Mouse (Mus musculus): ENCODE measurements around the gene Gria4. TPM values are rescaled to one million over a fixed set of nuclear protein-coding genes. Genes with fewer than 3 reads are reported as not detected.

Gene Gria4
- total and polyA plus RNA-seq, 3 experiments, result under 0.01 TPM; not detected in 2

GRCm38 (mm10) chr9:4615286-4615685, 180.7 kb downstream of the Gria4 start:
- no peaks in the 10 kb centered on the region for H3K27me3 ChIP-seq (ENCODE audit: insufficient read depth, low read length)
- no peaks in the 10 kb centered on the region for H3K4me1 ChIP-seq (ENCODE audit: insufficient read depth, low read depth, low read length)
- H3K36me3 ChIP-seq (replicated peaks), result no peaks in the 10 kb centered on the region
- H3K4me3 ChIP-seq (ENCODE audit: low read depth, low read length), result no peak overlapping the region
- H3K9me3 ChIP-seq (replicated peaks), result no peaks in the 10 kb centered on the region
- ATAC-seq (ENCODE audit: extremely low read depth, insufficient number of reproducible peaks, low FRiP score, poor library complexity, severe bottlenecking), result no peak
- no peak for TF ChIP-seq GATA2 (IDR thresholded peaks at IDR 0.05; ENCODE audit: borderline replicate concordance, low read depth, low read length)
- no peak for TF ChIP-seq GATA1 (IDR thresholded peaks at IDR 0.05; ENCODE audit: borderline replicate concordance, low read length)
- TF ChIP-seq TAL1 (conservative IDR thresholded peaks at IDR 0.05; ENCODE audit: low read depth, low read length), result no peak
- no peak for TF ChIP-seq POLR2AphosphoS5 (IDR thresholded peaks at IDR 0.05; ENCODE audit: insufficient replicate concordance, low read depth, low read length)
- TF ChIP-seq CTCF (IDR thresholded peaks at IDR 0.05; ENCODE audit: low read depth, low read length), result no peak
- no peak for DNase-seq (ENCODE audit: low spot score)

- no peaks in the 10 kb centered on the region for H3K9me3 ChIP-seq (replicated peaks)
- TF ChIP-seq TAL1 (conservative IDR thresholded peaks at IDR 0.05; ENCODE audit: low read depth, low read length), result no peak
- TF ChIP-seq CTCF (IDR thresholded peaks at IDR 0.05; ENCODE audit: low read depth, low read length), result no peak
- TF ChIP-seq GATA1 (IDR thresholded peaks at IDR 0.05; ENCODE audit: borderline replicate concordance, low read length), result no peak
- no peak for TF ChIP-seq GATA2 (IDR thresholded peaks at IDR 0.05; ENCODE audit: borderline replicate concordance, low read depth, low read length)
- no peak for TF ChIP-seq POLR2AphosphoS5 (IDR thresholded peaks at IDR 0.05; ENCODE audit: insufficient replicate concordance, low read depth, low read length)
- DNase-seq (ENCODE audit: low spot score), result no peak
- no peaks in the 10 kb centered on the region for H3K27me3 ChIP-seq (ENCODE audit: insufficient read depth, low read length)
- H3K4me1 ChIP-seq (ENCODE audit: insufficient read depth, low read depth, low read length), result no peaks in the 10 kb centered on the region
- no peaks in the 10 kb centered on the region for H3K36me3 ChIP-seq (replicated peaks)
- no peak for ATAC-seq (ENCODE audit: extremely low read depth, insufficient number of reproducible peaks, low FRiP score, poor library complexity, severe bottlenecking)
- no peak overlapping the region for H3K4me3 ChIP-seq (ENCODE audit: low read depth, low read length)
These were observed 190.7 kb downstream of the Gria4 start for GRCm38 (mm10) chr9:4605354-4605753.

GRCm38 (mm10) chr9:4604236-4604635, 191.8 kb downstream of the Gria4 start:
- Histone ChIP-seq H3K36me3 (replicated peaks) (no peaks in the 10 kb centered on the region), H3K4me3 (ENCODE audit: low read depth, low read length) (no peak overlapping the region), H3K4me1 (ENCODE audit: insufficient read depth, low read depth, low read length) (no peaks in the 10 kb centered on the region), H3K27me3 (ENCODE audit: insufficient read depth, low read length) (no peaks in the 10 kb centered on the region), H3K9me3 (replicated peaks) (no peaks in the 10 kb centered on the region)
- no peak for ATAC-seq (ENCODE audit: extremely low read depth, insufficient number of reproducible peaks, low FRiP score, poor library complexity, severe bottlenecking)
- TF ChIP-seq TAL1 (conservative IDR thresholded peaks at IDR 0.05; ENCODE audit: low read depth, low read length) (no peak), CTCF (IDR thresholded peaks at IDR 0.05; ENCODE audit: low read depth, low read length) (no peak), POLR2AphosphoS5 (IDR thresholded peaks at IDR 0.05; ENCODE audit: insufficient replicate concordance, low read depth, low read length) (no peak), GATA2 (IDR thresholded peaks at IDR 0.05; ENCODE audit: borderline replicate concordance, low read depth, low read length) (no peak), GATA1 (IDR thresholded peaks at IDR 0.05; ENCODE audit: borderline replicate concordance, low read length) (no peak)
- DNase-seq (ENCODE audit: low spot score), result no peak

GRCm38 (mm10) chr9:4601788-4602187, 194.2 kb downstream of the Gria4 start:
- no peaks in the 10 kb centered on the region for H3K9me3 ChIP-seq (replicated peaks)

GRCm38 (mm10) chr9:4573596-4573995, 222.4 kb downstream of the Gria4 start:
- Histone ChIP-seq H3K4me3 (ENCODE audit: low read depth, low read length) (no peak overlapping the region), H3K36me3 (replicated peaks) (no peaks in the 10 kb centered on the region), H3K4me1 (ENCODE audit: insufficient read depth, low read depth, low read length) (no peaks in the 10 kb centered on the region), H3K9me3 (replicated peaks) (no peaks in the 10 kb centered on the region), H3K27me3 (ENCODE audit: insufficient read depth, low read length) (no peaks in the 10 kb centered on the region)
- DNase-seq (ENCODE audit: low spot score), result no peak
- TF ChIP-seq GATA1 (IDR thresholded peaks at IDR 0.05; ENCODE audit: borderline replicate concordance, low read length), result no peak
- no peak for TF ChIP-seq GATA2 (IDR thresholded peaks at IDR 0.05; ENCODE audit: borderline replicate concordance, low read depth, low read length)
- no peak for TF ChIP-seq CTCF (IDR thresholded peaks at IDR 0.05; ENCODE audit: low read depth, low read length)
- TF ChIP-seq TAL1 (conservative IDR thresholded peaks at IDR 0.05; ENCODE audit: low read depth, low read length), result no peak
- ATAC-seq (ENCODE audit: extremely low read depth, insufficient number of reproducible peaks, low FRiP score, poor library complexity, severe bottlenecking), result no peak

More at GRCm38 (mm10) chr9:4601788-4602187, 194.2 kb downstream of the Gria4 start:
- Histone ChIP-seq H3K4me3 (ENCODE audit: low read depth, low read length) (no peak overlapping the region), H3K27me3 (ENCODE audit: insufficient read depth, low read length) (no peaks in the 10 kb centered on the region), H3K36me3 (replicated peaks) (no peaks in the 10 kb centered on the region), H3K4me1 (ENCODE audit: insufficient read depth, low read depth, low read length) (no peaks in the 10 kb centered on the region)
- DNase-seq (ENCODE audit: low spot score) (no peak), ATAC-seq (ENCODE audit: extremely low read depth, insufficient number of reproducible peaks, low FRiP score, poor library complexity, severe bottlenecking) (no peak)
- TF ChIP-seq POLR2AphosphoS5 (IDR thresholded peaks at IDR 0.05; ENCODE audit: insufficient replicate concordance, low read depth, low read length) (no peak), GATA2 (IDR thresholded peaks at IDR 0.05; ENCODE audit: borderline replicate concordance, low read depth, low read length) (no peak), CTCF (IDR thresholded peaks at IDR 0.05; ENCODE audit: low read depth, low read length) (no peak), TAL1 (conservative IDR thresholded peaks at IDR 0.05; ENCODE audit: low read depth, low read length) (no peak), GATA1 (IDR thresholded peaks at IDR 0.05; ENCODE audit: borderline replicate concordance, low read length) (no peak)

GRCm38 (mm10) chr9:4555415-4555959, 240.5 kb downstream of the Gria4 start:
- DNase-seq (ENCODE audit: low spot score), result no peak
- TF ChIP-seq GATA2 (IDR thresholded peaks at IDR 0.05; ENCODE audit: borderline replicate concordance, low read depth, low read length), result no peak
- no peak for TF ChIP-seq TAL1 (conservative IDR thresholded peaks at IDR 0.05; ENCODE audit: low read depth, low read length)
- TF ChIP-seq CTCF (IDR thresholded peaks at IDR 0.05; ENCODE audit: low read depth, low read length), result no peak
- no peak for TF ChIP-seq GATA1 (IDR thresholded peaks at IDR 0.05; ENCODE audit: borderline replicate concordance, low read length)
- TF ChIP-seq POLR2AphosphoS5 (IDR thresholded peaks at IDR 0.05; ENCODE audit: insufficient replicate concordance, low read depth, low read length), result no peak
- Histone ChIP-seq H3K36me3 (replicated peaks) (no peaks in the 10 kb centered on the region), H3K9me3 (replicated peaks) (no peaks in the 10 kb centered on the region), H3K4me3 (ENCODE audit: low read depth, low read length) (no peak overlapping the region), H3K4me1 (ENCODE audit: insufficient read depth, low read depth, low read length) (no peaks in the 10 kb centered on the region), H3K27me3 (ENCODE audit: insufficient read depth, low read length) (no peaks in the 10 kb centered on the region)
- ATAC-seq (ENCODE audit: extremely low read depth, insufficient number of reproducible peaks, low FRiP score, poor library complexity, severe bottlenecking), result no peak

Measured in G1E (cell line).